Mouse (Mus musculus) monocyte, adult 2 months (primary cell): ENCODE data around the gene Olfr1383.
"Not testable (repeated sequence)": the region's sequence is repeated elsewhere in the genome, so short reads cannot be mapped to it uniquely, and the experiment has no call there.

Experiments
- DNase-seq, 2 experiments: peaks; one replicate each; pipeline ENCODE4 v3.0.0; 2022; ENCODE audit warnings: low spot score in 2 of 2, low read depth in 1 of 2

Olfr1383 gene

DNA sequence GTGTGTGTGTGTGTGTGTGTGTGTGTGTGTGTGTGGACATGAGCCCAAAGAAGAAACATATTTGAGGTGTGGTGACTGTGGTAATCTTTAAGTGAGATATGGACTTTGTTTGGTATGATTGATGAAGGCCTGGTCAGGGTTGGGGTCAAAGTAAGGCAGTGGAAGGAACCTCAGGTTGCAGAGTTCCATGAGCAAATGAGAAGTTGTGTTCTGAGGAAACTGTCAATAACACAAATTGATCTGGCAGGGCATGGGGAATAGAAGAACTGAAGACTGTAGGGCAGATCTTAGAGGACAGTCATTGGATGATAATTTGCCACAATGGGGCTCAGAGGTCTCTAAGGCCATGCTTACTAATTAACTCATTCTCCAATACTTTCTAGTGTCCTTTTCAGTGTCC is at the start of gene Olfr1383:
Gene Olfr1383, plus strand, starts transcription at position 301 of the 400 bp plus-strand sequence.
- no peak for DNase-seq

DNA sequence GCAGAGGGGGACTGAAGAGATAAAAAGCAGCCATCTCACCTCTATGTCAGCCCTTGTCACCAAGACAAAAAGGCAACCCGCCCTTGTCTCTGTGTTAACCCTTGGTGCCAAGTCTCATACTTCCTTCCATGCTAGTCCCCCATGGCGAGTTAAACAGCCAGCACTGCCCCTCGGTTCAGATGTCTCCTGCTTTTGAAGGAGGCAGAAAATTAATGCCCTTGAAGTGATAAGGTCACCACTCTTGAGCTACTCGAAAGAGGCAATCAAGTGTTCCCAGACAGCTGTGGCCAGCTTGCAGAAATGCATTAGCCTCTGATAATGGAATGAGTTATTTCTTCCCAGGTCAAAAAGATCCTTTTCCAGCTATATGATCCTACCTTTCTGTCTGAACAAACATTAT is 33.5 kb upstream of the Olfr1383 start:
- no peak for DNase-seq

DNA sequence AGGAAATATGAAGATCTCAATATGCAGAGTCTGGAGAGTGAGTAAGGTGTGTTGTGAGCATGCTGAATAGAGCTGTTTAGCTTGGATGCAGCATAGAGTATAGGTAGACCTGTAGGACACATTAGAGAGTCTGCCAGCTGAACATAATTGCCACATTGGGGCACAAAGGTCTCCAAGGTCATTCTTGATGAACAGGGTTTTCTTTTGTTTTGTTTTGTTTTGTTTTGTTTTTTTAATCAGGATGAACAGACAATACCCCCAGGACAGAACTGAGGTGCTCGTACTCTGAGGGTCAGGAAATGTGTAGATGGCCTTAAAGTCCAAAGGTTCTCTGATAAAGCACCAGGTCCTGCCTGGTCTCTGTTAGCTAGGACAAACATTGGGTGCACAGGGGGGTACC is 30.7 kb upstream of the Olfr1383 start, which contains the start of gene Olfr1385:
Gene Olfr1385, plus strand, starts transcription at position 301 of the 400 bp plus-strand sequence.
- not testable (repeated sequence) for DNase-seq

DNA sequence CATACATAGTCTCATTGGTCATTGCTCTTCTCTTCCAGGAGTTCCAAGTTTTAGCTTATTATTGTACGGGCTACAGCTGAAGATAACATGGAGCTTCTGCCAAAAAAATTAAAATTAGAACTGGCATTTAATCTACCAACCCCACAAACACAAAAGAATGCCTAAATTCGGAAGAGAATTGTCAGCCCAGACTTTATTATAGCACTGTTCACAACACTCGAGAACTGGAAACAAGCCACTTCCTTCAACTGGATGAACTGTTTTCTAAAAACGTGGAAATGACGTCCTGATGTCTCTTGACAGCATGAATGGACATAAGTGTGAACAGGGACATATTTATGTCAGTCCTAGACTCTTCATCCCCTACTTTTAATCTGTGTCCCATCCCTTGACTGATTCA is 1.4 kb upstream of the Olfr1383 start:
- DNase-seq: no peak

DNA sequence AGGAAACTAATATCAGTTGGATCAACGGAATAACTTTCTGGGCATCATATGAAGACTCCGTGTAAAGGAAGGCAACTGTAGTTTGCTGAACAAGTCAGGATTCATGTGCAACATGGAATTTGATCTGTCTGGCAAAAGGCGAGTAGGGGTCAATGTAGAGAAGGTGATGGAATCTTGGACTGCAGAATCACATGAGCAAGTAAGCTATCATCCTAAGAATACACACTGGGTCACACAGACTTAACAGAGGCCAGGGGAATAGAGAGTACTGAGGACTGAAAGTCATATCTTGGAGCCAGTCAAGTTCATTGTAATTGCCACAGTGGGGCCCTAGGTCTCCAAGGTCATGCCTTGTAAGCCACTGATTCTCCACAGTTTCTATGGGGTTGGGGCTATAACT is 8.5 kb downstream of the Olfr1383 start, which contains the start of gene Olfr1382:
Gene Olfr1382, plus strand, starts transcription at position 301 of the 400 bp plus-strand sequence.
- no peak for DNase-seq

DNA sequence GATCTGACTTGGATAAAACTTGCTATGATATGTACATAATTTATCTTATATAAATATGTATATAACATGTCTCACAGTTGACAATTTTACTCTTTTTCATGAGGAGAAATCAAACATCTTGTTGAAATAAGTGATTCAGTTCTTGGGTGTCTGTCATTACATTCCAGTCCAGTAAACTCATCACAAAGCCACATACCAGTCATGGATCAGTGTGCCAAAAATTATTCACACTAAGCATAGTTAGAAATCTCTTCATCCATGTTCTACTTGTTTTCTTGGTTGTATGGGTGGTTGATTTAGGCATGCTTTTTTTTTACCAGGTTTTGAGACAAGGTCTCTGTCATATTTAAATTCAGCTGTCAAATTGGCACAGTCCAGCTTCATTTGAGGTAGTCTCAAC is 13.3 kb downstream of the Olfr1383 start:
- DNase-seq: no peak

DNA sequence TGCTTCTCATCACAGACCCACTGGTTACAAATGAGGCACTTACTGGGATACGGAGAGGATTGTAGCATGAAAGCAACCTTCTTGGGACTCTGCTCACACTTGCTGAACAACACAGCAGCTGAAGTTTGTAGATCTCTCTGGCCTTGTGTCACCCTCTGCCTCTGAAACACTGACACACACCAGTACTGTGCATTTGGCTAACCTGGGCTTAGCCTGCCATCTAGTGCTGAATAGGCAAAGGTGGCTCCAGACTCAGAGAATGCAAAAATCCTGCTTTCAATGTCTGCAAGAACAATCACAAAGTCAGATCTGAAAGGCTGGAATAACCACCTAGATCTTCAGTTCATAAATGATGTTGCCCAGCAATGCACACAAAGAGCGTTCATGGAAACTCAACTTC is 17.2 kb downstream of the Olfr1383 start:
- DNase-seq: not testable (repeated sequence)

DNA sequence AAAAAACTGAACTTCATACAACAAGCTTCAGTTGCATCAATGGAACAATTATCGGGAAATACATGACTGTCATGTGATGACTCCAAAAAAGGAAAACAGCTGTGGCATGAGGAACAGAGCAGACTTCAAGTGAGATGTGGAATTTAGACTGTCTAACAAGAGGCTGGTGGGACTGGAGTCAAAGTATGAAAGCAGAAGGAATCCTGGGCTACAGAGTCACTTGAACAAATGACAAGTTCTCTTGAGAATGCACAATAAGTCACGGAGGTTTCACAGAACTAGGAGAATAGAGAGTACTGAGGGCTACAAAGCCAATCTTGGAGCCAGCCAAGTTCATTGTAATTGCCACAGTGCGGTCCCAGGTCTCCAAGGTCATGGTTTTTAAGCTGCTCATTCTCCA is 23.7 kb downstream of the Olfr1383 start, which contains the start of gene Olfr1381:
Gene Olfr1381, plus strand, starts transcription at position 301 of the 400 bp plus-strand sequence.
- not testable (repeated sequence) for DNase-seq

DNA sequence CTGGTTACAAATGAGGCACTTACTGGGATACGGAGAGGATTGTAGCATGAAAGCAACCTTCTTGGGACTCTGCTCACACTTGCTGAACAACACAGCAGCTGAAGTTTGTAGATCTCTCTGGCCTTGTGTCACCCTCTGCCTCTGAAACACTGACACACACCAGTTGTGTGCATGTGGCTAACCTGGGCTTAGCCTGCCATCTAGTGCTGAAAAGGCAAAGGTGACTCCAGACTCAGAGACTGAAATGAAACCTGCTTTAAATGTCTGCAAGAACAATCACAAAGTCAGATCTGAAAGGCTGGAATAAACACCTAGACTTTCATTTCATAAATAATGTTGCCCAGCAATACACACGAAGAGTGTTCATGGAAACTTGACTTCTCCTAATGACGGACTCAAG is 34.6 kb downstream of the Olfr1383 start:
- not testable (repeated sequence) for DNase-seq

DNA sequence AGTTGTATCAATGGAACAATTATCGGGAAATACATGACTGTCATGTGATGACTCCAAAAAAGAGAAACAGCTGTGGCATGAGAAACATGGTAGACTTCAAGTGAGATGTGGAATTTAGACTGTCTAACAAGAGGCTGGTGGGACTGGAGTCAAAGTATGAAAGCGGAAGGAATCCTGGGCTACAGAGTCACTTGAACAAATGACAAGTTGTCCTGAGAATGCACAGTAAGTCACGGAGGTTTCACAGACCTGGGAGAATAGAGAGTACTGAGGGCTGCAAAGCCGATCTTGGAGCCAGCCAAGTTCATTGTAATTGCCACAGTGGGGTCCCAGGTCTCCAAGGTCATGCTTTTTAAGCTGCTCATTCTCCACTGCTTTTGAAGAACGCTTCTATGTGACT is 37.1 kb downstream of the Olfr1383 start, which contains the start of gene Olfr1380:
Gene Olfr1380, plus strand, starts transcription at position 301 of the 400 bp plus-strand sequence.
- not testable (repeated sequence) for DNase-seq

DNA sequence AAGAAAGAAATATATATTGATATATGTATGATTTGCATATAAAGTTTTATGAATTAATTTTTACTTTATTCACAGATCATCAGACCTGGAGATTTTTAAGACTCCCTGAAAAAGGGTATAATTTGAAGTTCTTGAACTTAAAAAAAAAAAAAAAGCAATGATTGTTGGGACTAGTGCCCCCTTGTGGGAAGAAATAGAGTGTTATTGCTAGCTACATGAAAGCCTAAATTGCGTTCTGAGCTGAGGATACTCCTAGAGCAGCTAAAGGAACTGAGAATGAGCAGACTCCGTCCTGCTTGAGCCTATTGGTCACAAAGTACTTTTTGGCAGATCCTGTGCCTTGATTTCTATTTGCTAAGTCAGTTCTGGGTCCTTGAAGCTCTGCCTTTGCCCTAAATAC is 55.6 kb downstream of the Olfr1383 start:
- not testable (repeated sequence) for DNase-seq
